In genomic region chr7:29908130-29908950, GRCm38 (mm10) we compare ENCODE assay signal across 8 mouse cellular contexts. TPM values are rescaled to one million over a fixed set of nuclear protein-coding genes. Genes with fewer than 3 reads are reported as not detected.
A peak's percentile ranks its signal among the peaks of the same experiment; 100 is the strongest.
DNase-seq lines count a peak whose midpoint lies in the region; ATAC-seq and TF ChIP-seq lines count a peak whose summit lies in the region.

Gene Zfp383, plus strand, starts transcription at chr7:29908223.

- peaks cover 33% of the 10 kb centered on the region for H3K36me3 ChIP-seq in embryonic facial prominence, embryonic 14.5 days (ENCODE audit: control insufficient read depth, insufficient read depth, low read length)
- H3K36me3 ChIP-seq in heart, adult 2 months (ENCODE audit: control insufficient read depth, insufficient read depth, low read length) = peaks cover 7% of the 10 kb centered on the region
- H3K36me3 ChIP-seq in limb, embryonic 13.5 days = peaks cover 30% of the 10 kb centered on the region
- peaks cover 10% of the 10 kb centered on the region for H3K36me3 ChIP-seq in midbrain, embryonic 16.5 days (ENCODE audit: control insufficient read depth, insufficient read depth, low read length)

- H3K4me1 ChIP-seq in embryonic facial prominence, embryonic 14.5 days (ENCODE audit: control insufficient read depth, insufficient read depth, low read length) = peaks cover 16% of the 10 kb centered on the region
- H3K4me1 ChIP-seq in heart, adult 2 months (ENCODE audit: control insufficient read depth, insufficient read depth, low read length) = no peaks in the 10 kb centered on the region; the same call in 1 of the 2 replicates
- H3K4me1 ChIP-seq in limb, embryonic 13.5 days = peaks cover 19% of the 10 kb centered on the region
- H3K4me1 ChIP-seq in midbrain, embryonic 16.5 days (ENCODE audit: control insufficient read depth, insufficient read depth, low read length) = peaks cover 30% of the 10 kb centered on the region

- peak within 1 kb of the TSS; percentile 72 for H3K4me3 ChIP-seq in embryonic facial prominence, embryonic 14.5 days (ENCODE audit: low read depth, low read length)
- H3K4me3 ChIP-seq in heart, adult 2 months = peak within 1 kb of the TSS; percentile 69
- peak within 1 kb of the TSS; percentile 71 for H3K4me3 ChIP-seq in limb, embryonic 13.5 days
- H3K4me3 ChIP-seq in midbrain, embryonic 16.5 days (ENCODE audit: low read depth, low read length) = peak within 1 kb of the TSS; percentile 70

- H3K4me2 ChIP-seq in embryonic facial prominence, embryonic 14.5 days (ENCODE audit: low read depth, low read length) = peak within 1 kb of the TSS; percentile 70
- H3K4me2 ChIP-seq in limb, embryonic 13.5 days (replicated peaks) = peak within 1 kb of the TSS; percentile 72
- peak within 1 kb of the TSS; percentile 60 for H3K4me2 ChIP-seq in midbrain, embryonic 16.5 days (ENCODE audit: low read length)

- H3K79me2 ChIP-seq in heart, adult 2 months (replicated peaks; ENCODE audit: control insufficient read depth, insufficient read depth, low read length) = peaks cover 3% of the 10 kb centered on the region; the same call in 1 of the 2 replicates

- WGBS in embryonic facial prominence, embryonic 14.5 days = under 1% methylated on average over 33 of the region's 33 CpGs
- under 1% methylated on average over 33 of the region's 33 CpGs for WGBS in heart, adult 2 months
- under 1% methylated on average over 33 of the region's 33 CpGs for WGBS in limb, embryonic 13.5 days
- WGBS in midbrain, embryonic 16.5 days = under 1% methylated on average over 33 of the region's 33 CpGs

- peak; percentile 87 for DNase-seq in 416B (ENCODE audit: low read depth)
- DNase-seq in adrenal gland, postnatal 4 days (ENCODE audit: low spot score in 2 of 2) = peak; percentile 44 to 61
- DNase-seq in embryonic facial prominence, embryonic 14.5 days (ENCODE audit: low spot score) = peak; percentile 96
- peak; percentile 88 to 90 for DNase-seq in heart, adult 2 months
- peak; percentile 78 to 83 for DNase-seq in kidney, adult 8-10 months
- peak; percentile 57 to 78 for DNase-seq in spleen, postnatal 10 days (ENCODE audit: low spot score in 2 of 2)

- intact Hi-C loops in heart, adult 2 months (cut with DNase I) = loop anchor here (2.0 to 5.0 kb wide), 4 partner anchors 74 to 184 kb away; partner anchors contain the start of genes Gm26920, Zfp14, Zfp260 and Zfp566

- H3K9me3 ChIP-seq in embryonic facial prominence, embryonic 14.5 days (ENCODE audit: control insufficient read depth, low read length) = no peaks in the 10 kb centered on the region
- H3K9me3 ChIP-seq in limb, embryonic 13.5 days = no peaks in the 10 kb centered on the region
- H3K9me3 ChIP-seq in midbrain, embryonic 16.5 days (replicated peaks; ENCODE audit: control insufficient read depth, low read length, poor library complexity, severe bottlenecking) = no peaks in the 10 kb centered on the region

- peak; percentile 62; the same call in 1 of the 2 replicates for TF ChIP-seq EP300 in heart, adult 2 months (IDR thresholded peaks at IDR 0.05; ENCODE audit: insufficient read depth, low read depth, low read length)

- peak within 1 kb of the TSS; percentile 79 for H3K9ac ChIP-seq in embryonic facial prominence, embryonic 14.5 days (ENCODE audit: low read depth, low read length)
- H3K9ac ChIP-seq in heart, adult 2 months (ENCODE audit: low read depth, low read length) = peak within 1 kb of the TSS; percentile 69
- peak within 1 kb of the TSS; percentile 85 for H3K9ac ChIP-seq in limb, embryonic 13.5 days
- peak within 1 kb of the TSS; percentile 65 for H3K9ac ChIP-seq in midbrain, embryonic 16.5 days (ENCODE audit: low read depth, low read length)

- H3K27me3 ChIP-seq in embryonic facial prominence, embryonic 14.5 days (replicated peaks; ENCODE audit: control insufficient read depth, insufficient read depth, low read length) = no peaks in the 10 kb centered on the region
- H3K27me3 ChIP-seq in heart, adult 2 months (ENCODE audit: control insufficient read depth, insufficient read depth, low read length) = no peaks in the 10 kb centered on the region
- H3K27me3 ChIP-seq in limb, embryonic 13.5 days = no peaks in the 10 kb centered on the region
- H3K27me3 ChIP-seq in midbrain, embryonic 16.5 days (ENCODE audit: control insufficient read depth, insufficient read depth, low read depth, low read length) = no peaks in the 10 kb centered on the region

- TF ChIP-seq POLR2A in heart, adult 2 months (IDR thresholded peaks at IDR 0.05; ENCODE audit: insufficient read depth, low read depth, low read length) = peak; percentile 70

- ATAC-seq in embryonic facial prominence, embryonic 14.5 days (ENCODE audit: low read depth) = peak; percentile 90
- peak; percentile 86 for ATAC-seq in limb, embryonic 13.5 days (ENCODE audit: low FRiP score, low read depth)
- ATAC-seq in midbrain, embryonic 16.5 days = peak; percentile 82

- TF ChIP-seq CTCF in heart, adult 2 months (IDR thresholded peaks at IDR 0.05) = no peak

- peak within 1 kb of the TSS; percentile 95 for H3K27ac ChIP-seq in embryonic facial prominence, embryonic 14.5 days (replicated peaks; ENCODE audit: low read depth, low read length)
- H3K27ac ChIP-seq in heart, adult 2 months = peak within 1 kb of the TSS; percentile 91
- H3K27ac ChIP-seq in limb, embryonic 13.5 days = peak within 1 kb of the TSS; percentile 94
- H3K27ac ChIP-seq in midbrain, embryonic 16.5 days (ENCODE audit: low read length) = peak within 1 kb of the TSS; percentile 85

RNA-seq across cellular contexts. Expression of gene Zfp383, which starts in this region (rescaled TPM):
- total RNA-seq in adrenal gland, postnatal 4 days (2021) = 10 to 100 TPM; 11.0 to 12.1 TPM
- polyA plus RNA-seq in embryonic facial prominence, embryonic 14.5 days (2014; fragmentation: Nextera tagmentation; extraction: Ambion mirVana) = 9.9 and 10.1 TPM in 2 replicates
- total RNA-seq in heart, adult 2 months (2021) = 1 to 10 TPM; 5.5 to 6.3 TPM
- 2.4 and 5.0 TPM in 2 replicates for polyA plus RNA-seq in heart, adult 2 months (2012; rRNA removed)
- 8.3 and 8.5 TPM in 2 replicates for polyA plus RNA-seq in limb, embryonic 13.5 days (2015; fragmentation: Nextera tagmentation; extraction: Ambion mirVana)
- 7.4 and 7.7 TPM in 2 replicates for polyA plus RNA-seq in midbrain, embryonic 16.5 days (2015; fragmentation: Nextera tagmentation; extraction: Ambion mirVana)

Comparison
In these comparisons a context has a peak if more than half of its experiments do, and no peak if none do; other contexts are left out.
1. Peak in every context shown above with its lines: DNase-seq, ATAC-seq, H3K4me3 ChIP-seq and H3K27ac ChIP-seq.